Mouse (Mus musculus) NIH3T3 (cell line): ENCODE measurements at regions not wholly inside any gene's neighbourhood (a gene's known extent, or its start where the extent isn't known, plus 50 kb on each side); places are given as distances from the start of the nearest gene placed in this dataset.
"Not testable (repeated sequence)": the region's sequence is repeated elsewhere in the genome, so short reads cannot be mapped to it uniquely, and the experiment has no call there.

Source experiments
- DNase-seq: peaks from one replicate; pipeline ENCODE4 v3.0.0-alpha.2; 2012; ENCODE audit warnings: low read depth

DNA sequence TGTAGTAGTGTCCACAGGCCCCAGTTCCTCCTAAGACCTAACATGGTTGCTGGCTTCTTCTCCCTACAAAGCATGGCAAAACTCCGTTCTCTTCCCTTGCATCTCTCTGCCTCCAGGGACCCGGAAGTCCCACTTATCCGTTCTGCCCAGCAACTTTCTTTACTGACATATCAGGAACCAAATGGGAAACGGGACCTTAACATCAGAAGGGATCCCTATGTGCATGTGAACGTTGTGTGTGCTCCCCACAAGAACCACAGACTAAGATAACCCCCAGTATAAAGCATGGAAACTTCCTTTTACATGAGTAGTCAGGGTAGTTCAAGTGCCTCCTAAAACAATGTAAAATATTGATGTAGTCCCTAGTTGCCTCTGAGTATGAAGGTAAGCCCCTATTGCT lies 61.6 kb downstream of the Zxdb start:
- DNase-seq, result no peak

DNA sequence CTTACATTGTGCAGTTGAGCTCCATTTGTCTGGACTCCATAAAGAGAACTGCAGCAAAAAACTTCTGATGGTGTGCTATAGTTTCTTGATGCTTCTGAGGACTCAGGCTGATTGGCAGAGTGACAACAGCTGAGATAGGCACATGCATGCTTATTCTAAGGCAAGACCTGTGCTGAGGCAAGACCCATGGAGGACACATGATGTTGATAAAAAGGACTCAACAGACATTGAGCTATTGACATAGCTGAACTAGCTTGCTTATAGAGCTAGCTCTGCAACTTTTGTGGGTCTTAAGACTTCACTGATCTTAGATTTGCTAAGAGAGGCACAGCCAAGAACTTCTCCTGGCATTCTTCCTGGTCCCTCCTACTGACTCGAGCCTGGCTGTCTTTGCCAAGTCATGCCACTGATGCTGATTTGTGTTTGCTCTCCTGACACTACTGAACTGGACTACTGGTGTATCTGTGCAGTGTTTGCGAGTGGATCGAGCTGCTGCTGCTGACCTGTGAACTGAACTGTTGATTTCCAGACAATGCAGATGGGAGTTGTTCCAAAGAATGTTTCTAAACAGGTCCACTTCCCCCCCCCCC lies 64.1 kb downstream of the Zxdb start:
- DNase-seq, result peak; percentile 54

DNA sequence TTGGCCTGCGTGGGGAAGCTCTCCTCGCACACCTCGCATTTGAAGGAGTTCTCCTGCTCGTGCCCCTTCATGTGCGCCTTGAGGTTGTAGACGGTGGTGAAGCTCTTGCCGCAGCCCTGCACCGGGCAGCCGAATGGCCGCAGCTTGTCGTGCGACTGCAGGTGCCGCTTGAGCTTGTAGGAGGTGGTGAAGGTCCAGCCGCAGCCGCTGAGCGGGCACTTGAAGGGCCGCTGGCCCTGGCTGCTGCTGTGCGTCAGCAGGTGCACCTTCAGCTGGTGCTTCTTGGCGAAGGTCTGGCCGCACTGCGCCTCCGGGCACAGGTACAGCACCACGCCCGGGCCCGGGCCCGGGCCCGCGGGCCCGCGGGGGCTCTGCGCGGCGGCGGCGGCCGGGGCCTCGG lies 72.5 kb downstream of the Zxdb start:
- DNase-seq, result not testable (repeated sequence)

DNA sequence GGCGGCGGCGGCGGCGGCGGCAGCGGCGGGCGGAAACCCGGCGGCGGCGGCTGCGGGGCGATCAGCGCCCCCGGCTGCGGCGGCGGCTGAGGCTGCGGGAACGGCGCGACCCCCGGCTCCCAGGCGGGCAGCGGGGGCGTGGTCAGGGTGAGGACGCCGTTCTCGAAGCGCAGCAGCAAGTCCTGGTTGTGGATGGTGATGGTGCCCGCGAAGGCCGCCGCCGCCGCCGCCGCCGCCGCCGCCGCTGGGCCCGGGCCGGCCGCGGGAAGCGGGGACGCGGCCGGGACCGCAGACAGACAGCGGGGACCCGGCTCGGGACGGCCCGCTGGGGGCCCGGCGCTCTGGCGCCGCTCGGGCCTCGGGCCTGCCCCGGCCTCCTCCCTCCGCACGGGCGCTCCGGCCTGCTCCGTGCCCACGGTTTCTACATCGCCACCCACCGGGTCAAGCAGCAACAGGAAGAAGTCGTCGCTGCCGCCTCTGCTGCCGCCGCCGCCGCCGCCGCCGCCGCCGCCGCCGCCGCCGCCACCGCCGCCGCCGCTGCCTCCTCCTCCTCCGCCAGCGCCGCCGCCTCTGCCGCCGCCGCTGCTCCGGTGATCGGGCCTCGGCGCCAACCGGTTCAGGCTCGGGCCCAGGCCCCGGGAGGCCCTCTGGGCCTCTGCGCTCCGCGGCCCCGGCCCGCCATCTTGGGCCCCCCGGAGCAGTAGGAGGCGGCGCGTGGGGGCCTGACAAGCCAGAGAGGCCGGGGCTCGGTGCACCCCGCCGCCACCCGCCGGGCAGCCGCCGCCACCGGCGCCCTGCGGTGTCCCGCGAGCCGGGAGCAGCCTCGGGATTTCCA lies 73.2 kb downstream of the Zxdb start:
- DNase-seq, result not testable (repeated sequence)

DNA sequence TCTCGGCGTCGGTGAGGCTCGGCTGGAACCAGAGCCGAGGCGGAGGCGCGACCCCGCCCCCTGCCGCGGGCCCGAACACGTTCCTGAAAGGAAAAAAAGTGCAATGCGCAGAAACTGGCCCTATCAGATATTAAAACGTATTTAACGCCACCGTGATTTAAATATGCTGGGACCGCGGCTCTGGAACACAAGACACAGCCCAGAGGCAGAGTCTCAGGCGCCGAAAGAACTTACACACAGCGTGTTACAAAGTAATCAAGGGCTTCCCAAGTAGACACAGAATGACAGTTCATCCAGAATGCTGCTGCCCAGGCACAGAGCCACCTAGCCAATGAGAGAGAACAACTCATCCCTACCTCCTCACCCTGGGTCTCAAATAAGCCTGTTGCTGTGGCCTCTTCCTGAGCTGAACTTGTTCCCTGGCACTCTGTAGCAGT lies 73.8 kb downstream of the Zxdb start:
- DNase-seq, result not testable (repeated sequence)

DNA sequence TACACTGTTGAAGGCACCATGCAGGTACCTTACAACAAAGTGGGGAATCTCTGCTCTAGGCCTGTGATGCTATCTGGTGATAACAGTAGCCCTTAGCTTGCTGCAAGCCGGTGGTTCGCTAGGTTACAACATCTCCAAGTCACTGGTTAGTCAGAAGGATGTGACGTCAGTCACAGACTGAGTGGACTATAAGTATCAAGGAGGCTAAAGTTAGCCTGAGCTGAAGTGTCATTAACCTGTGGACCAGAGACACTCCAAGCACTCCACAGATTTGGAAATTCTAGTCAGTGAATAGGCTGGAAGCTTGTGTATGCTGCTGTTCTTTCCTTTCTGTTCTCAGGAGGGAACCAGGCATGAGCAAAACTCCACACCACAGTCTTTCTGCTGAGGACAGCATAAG lies 88.4 kb downstream of the Zxdb start:
- not testable (repeated sequence) for DNase-seq

DNA sequence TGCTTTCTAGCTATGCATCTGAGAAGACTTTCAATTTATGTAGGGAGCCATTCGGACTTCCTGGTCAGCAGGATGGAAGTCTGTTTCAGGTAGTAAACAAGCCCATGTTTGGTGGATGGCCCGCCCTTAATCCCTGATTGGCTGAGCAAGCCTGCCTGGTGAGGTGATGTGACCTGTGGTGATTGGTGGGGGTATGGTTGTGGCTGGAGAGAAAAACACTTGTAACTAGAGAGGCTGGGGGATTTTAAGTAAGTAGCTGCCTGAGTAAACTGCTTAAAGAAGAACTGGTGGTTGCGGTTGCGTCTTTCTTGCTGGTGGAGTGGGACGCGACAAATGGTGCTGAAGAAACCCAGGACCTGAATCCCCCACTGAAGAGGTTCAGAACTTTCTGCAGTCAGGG lies 103.2 kb downstream of the Zxdb start:
- DNase-seq, result not testable (repeated sequence)

DNA sequence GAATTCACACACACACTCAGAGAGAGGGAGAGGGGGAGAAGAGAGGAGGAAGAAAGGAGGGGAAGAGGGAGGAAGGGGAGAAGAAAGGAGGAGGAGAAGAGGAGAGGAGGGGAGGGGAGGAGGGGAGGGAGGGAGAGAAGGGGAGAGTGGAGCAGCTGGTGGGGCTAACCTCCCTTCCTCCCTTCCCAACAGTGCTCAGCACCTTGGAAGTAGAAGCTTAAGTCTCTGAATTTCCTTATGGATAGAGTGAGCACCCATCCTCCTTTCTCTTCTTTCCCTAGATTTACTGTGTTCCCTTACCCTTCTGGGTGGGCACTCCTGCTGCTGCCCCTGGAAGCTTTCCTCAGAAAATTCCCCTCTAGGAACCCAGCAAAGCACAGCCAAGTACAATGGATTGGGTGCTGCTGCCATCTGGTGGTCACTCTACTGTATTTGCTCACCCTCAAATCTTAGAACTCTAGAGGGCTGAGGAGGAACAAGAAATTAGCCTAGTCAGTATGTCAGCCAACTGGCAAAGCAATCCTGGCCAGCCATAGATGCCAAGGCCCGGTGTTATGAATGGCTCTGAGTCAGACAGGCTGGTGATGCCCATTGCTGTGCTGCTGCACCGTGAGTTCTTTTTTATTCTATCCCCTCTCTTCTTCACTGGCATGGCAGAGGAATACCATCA lies 119.9 kb downstream of the Zxdb start:
- DNase-seq, result peak; percentile 13

DNA sequence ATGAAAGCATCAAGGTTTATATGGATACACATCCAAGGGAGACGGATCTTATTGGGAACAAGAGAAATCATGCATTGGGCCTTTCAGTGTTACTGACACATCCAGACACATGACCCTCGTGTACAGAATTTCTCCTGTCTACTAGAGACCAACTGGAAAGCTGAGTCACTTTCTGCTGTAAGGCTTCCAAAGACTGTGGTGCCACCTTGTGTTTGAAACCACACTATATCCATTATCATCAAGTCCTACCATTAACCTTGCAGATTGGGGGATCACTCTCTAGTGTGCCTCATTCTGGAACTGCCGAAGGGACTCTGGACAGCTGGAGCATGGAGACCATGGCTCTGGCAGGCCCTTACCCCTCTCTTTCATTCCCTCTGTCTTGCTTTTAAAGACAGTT lies 125.2 kb downstream of the Zxdb start:
- DNase-seq, result not testable (repeated sequence)

DNA sequence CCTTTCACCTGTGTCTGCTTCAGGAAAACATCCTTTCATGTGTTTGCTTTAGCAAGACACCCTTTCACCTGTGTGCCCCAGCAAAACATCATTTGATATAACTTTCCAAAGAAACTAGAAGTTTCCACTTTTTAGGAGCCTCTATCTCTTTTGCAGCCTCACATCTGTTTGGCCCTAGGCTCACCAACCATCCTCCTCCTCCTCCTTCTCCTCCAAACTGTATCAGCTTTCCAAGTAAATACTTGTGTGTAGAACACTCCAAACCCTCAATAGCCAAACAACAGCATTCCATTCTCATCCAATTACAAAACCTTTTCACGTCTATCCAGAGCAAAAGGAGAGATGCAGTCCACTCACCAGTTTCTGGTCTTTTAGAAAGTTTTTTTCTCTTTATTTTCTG lies 133.1 kb downstream of the Zxdb start:
- no peak for DNase-seq

DNA sequence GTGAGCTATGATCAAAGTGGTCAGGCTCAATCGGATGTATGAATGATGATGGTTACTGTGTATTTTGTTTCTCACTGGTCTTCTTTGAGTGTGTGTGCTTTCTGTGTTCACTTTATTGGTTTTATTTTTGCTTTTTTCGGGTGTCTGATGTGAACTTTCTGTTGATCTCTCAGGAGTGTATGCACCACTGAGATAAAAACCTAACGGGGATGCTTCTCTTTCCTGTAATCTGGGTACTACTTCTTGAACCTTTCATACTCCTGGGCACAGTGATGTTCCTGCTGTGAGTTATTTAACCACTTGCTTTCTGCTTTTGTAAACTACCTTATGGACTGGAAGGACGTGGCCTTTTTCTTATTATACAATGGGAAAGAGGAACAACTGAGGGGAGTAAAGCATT lies 133.6 kb downstream of the Zxdb start:
- no peak for DNase-seq

DNA sequence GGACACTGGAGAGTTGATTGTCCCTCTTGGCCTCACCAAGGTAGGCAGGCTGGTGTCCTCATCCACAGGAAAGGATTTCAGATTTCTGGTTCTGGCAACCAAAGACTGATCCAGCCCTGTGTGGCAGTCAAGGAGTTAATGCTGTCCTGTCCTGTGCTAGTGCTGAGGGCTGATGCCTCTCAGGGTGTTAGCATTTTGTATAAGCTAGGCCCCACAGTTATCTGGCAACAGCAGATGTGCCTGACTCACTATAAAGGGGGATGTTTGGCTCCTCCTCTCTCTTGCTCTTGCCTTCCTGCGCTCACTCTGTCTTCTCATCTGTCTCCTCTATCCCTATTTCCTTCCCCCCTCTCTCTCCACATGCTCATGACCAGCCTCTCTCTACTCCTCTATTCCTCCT lies 138.8 kb downstream of the Zxdb start:
- DNase-seq, result no peak

DNA sequence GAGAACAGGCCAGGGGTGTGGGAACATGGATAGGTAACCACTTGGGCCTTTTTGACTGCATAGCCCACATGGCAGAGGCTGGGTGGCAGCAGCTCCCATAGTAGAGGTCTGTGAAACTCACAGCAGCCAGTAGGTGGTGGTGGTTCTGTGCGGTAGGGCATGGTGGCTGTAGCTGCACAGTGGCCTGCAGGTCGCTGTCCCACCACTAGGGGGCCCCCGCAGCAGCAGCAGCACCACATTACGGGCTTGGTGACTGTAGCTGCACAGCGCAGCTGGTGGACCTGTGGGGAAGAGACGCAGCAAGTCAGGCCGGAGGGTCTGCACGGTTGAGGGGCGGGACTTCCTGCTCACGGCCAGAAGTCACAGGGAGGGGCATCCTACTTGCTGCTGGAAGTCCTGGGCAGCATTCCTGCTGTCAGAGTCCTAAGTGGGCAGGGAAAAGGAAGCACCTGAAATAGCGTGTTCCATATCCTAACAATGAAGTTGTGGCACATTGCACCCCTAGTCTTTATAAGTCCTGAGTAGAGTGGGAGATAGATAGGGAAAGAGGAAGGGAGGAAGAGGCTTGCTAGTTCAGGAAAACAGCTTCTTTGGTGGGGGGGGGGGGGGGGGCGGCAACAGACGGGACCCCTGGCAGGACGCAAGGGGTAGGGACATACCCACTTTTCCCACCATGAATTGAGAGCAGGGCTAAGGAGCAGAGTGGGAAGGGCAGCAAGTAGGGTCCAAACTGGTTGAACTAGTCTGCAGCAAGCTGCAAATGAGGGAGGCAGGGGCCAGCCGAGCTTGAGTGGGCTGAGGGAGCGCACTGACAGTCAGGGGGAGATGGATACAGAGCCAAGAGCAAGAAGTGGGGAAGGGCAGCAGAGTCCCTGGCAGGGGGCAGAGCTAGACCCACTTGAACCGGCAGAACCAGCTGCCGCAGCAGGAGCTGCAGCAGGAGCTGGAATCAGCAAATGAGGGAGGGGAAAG lies 141.4 kb downstream of the Zxdb start:
- peak; percentile 91 for DNase-seq

DNA sequence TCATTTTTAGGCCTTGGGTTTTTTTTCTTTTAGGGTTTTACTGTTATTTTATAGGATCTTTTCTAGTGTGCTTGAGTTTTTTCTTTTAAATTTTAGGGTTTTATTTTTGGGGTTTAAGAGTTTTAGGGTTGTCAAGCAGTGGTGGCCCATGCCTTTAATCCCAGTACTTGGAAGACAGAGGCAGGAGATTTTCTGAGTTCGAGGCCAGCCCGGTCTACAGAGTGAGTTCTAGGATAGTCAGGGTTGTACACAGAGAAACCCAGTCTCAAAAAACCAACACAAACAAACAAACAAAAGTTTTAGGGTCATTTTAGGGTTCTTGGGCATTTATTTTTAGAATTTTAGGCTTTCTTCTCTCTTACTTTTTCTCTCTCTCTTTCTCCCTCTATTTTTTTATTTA lies 142.9 kb downstream of the Spin4 start:
- not testable (repeated sequence) for DNase-seq
